Mouse (Mus musculus): ENCODE data around the gene Ppp2r1b. TPM values are rescaled to one million over a fixed set of nuclear protein-coding genes. Genes with fewer than 3 reads are reported as not detected.

Gene Ppp2r1b
- polyA plus RNA-seq, 1 experiment from 2014 or later, result 52.0 TPM

GRCm38 (mm10) chr9:50856341-50857081 lies 11.4 kb downstream of the Ppp2r1b start:
- peak; percentile 93 for ATAC-seq (ENCODE audit: low read depth)
- peaks cover 25% of the 10 kb centered on the region for H3K36me3 ChIP-seq
- no peaks in the 10 kb centered on the region for H3K9me3 ChIP-seq
- peak overlapping the region; percentile 66 for H3K27ac ChIP-seq (replicated peaks)
- peaks cover 25% of the 10 kb centered on the region for H3K4me1 ChIP-seq (replicated peaks)
- peak overlapping the region; percentile 90 for H3K9ac ChIP-seq
- 2% methylated on average over 44 of the region's 45 CpGs for WGBS
- peak overlapping the region; percentile 74 for H3K4me2 ChIP-seq
- H3K4me3 ChIP-seq, result peak overlapping the region; percentile 87
- no peaks in the 10 kb centered on the region for H3K27me3 ChIP-seq

- under 1% methylated on average over 46 of the region's 46 CpGs for WGBS
- H3K9ac ChIP-seq, result peak overlapping the region; percentile 90
- H3K4me3 ChIP-seq, result peak overlapping the region; percentile 87
- H3K4me1 ChIP-seq (replicated peaks), result peaks cover 25% of the 10 kb centered on the region
- H3K9me3 ChIP-seq, result no peaks in the 10 kb centered on the region
- H3K27ac ChIP-seq (replicated peaks), result peak overlapping the region; percentile 66
- peak overlapping the region; percentile 74 for H3K4me2 ChIP-seq
- H3K27me3 ChIP-seq, result no peaks in the 10 kb centered on the region
- ATAC-seq (ENCODE audit: low read depth), result peak; percentile 70
- peaks cover 32% of the 10 kb centered on the region for H3K36me3 ChIP-seq
Observed at GRCm38 (mm10) chr9:50857082-50857641, 12.1 kb downstream of the Ppp2r1b start.

GRCm38 (mm10) chr9:50858681-50859080 lies 13.6 kb downstream of the Ppp2r1b start:
- Histone ChIP-seq H3K27me3 (no peaks in the 10 kb centered on the region), H3K36me3 (peaks cover 47% of the 10 kb centered on the region), H3K9me3 (no peaks in the 10 kb centered on the region), H3K27ac (replicated peaks) (no peak overlapping the region), H3K9ac (no peak overlapping the region), H3K4me3 (no peak overlapping the region), H3K4me2 (no peak overlapping the region), H3K4me1 (replicated peaks) (peaks cover 15% of the 10 kb centered on the region)
- WGBS, result 90% methylated on average over 6 of the region's 6 CpGs
- no peak for ATAC-seq (ENCODE audit: low read depth)

GRCm38 (mm10) chr9:50861119-50861839 lies 16.2 kb downstream of the Ppp2r1b start:
- Histone ChIP-seq H3K27ac (replicated peaks) (no peak overlapping the region), H3K4me3 (no peak overlapping the region), H3K27me3 (no peaks in the 10 kb centered on the region), H3K9ac (no peak overlapping the region), H3K4me1 (replicated peaks) (peaks cover 10% of the 10 kb centered on the region), H3K4me2 (no peak overlapping the region), H3K36me3 (peaks cover 72% of the 10 kb centered on the region), H3K9me3 (no peaks in the 10 kb centered on the region)
- 93% methylated on average over 18 of the region's 18 CpGs for WGBS
- no peak for ATAC-seq (ENCODE audit: low read depth)

- H3K36me3 ChIP-seq, result peaks cover 98% of the 10 kb centered on the region
Observed at GRCm38 (mm10) chr9:50863824-50864223, 18.7 kb downstream of the Ppp2r1b start.

GRCm38 (mm10) chr9:50864877-50865276 lies 19.8 kb downstream of the Ppp2r1b start:
- Histone ChIP-seq H3K9ac (no peak overlapping the region), H3K36me3 (peaks cover 96% of the 10 kb centered on the region), H3K27me3 (no peaks in the 10 kb centered on the region), H3K4me1 (replicated peaks) (no peaks in the 10 kb centered on the region), H3K4me3 (no peak overlapping the region), H3K9me3 (no peaks in the 10 kb centered on the region), H3K4me2 (no peak overlapping the region), H3K27ac (replicated peaks) (no peak overlapping the region)
- no peak for ATAC-seq (ENCODE audit: low read depth)
- 87% methylated on average over 5 of the region's 5 CpGs for WGBS

More at GRCm38 (mm10) chr9:50863824-50864223, 18.7 kb downstream of the Ppp2r1b start:
- Histone ChIP-seq H3K9ac (no peak overlapping the region), H3K9me3 (no peaks in the 10 kb centered on the region), H3K4me3 (no peak overlapping the region), H3K4me2 (no peak overlapping the region), H3K4me1 (replicated peaks) (no peaks in the 10 kb centered on the region), H3K27me3 (no peaks in the 10 kb centered on the region), H3K27ac (replicated peaks) (no peak overlapping the region)
- ATAC-seq (ENCODE audit: low read depth), result no peak
- 91% methylated on average over 4 of the region's 4 CpGs for WGBS

- Histone ChIP-seq H3K4me3 (no peak overlapping the region), H3K4me1 (replicated peaks) (no peaks in the 10 kb centered on the region), H3K36me3 (peaks cover 96% of the 10 kb centered on the region), H3K27me3 (no peaks in the 10 kb centered on the region), H3K27ac (replicated peaks) (no peak overlapping the region), H3K4me2 (no peak overlapping the region), H3K9ac (no peak overlapping the region), H3K9me3 (no peaks in the 10 kb centered on the region)
- 91% methylated on average over 8 of the region's 8 CpGs for WGBS
- no peak for ATAC-seq (ENCODE audit: low read depth)
Observed at GRCm38 (mm10) chr9:50865803-50866202, 20.7 kb downstream of the Ppp2r1b start.

- no peak for ATAC-seq (ENCODE audit: low read depth)
- Histone ChIP-seq H3K4me3 (no peak overlapping the region), H3K27me3 (no peaks in the 10 kb centered on the region), H3K9me3 (no peaks in the 10 kb centered on the region), H3K36me3 (peaks cover 89% of the 10 kb centered on the region), H3K27ac (replicated peaks) (no peak overlapping the region), H3K4me1 (replicated peaks) (no peaks in the 10 kb centered on the region), H3K4me2 (no peak overlapping the region), H3K9ac (no peak overlapping the region)
- 93% methylated on average over 6 of the region's 6 CpGs for WGBS
Observed at GRCm38 (mm10) chr9:50867015-50867414, 21.9 kb downstream of the Ppp2r1b start.

- Histone ChIP-seq H3K27ac (replicated peaks) (no peak overlapping the region), H3K9me3 (no peaks in the 10 kb centered on the region), H3K27me3 (no peaks in the 10 kb centered on the region), H3K9ac (no peak overlapping the region), H3K4me2 (no peak overlapping the region), H3K4me3 (no peak overlapping the region), H3K4me1 (replicated peaks) (no peaks in the 10 kb centered on the region), H3K36me3 (peaks cover 87% of the 10 kb centered on the region)
- ATAC-seq (ENCODE audit: low read depth), result no peak
- WGBS, result 90% methylated on average over 2 of the region's 2 CpGs
Observed at GRCm38 (mm10) chr9:50868182-50868581, 23.1 kb downstream of the Ppp2r1b start.

GRCm38 (mm10) chr9:50873210-50873609 lies 28.1 kb downstream of the Ppp2r1b start:
- no peak for ATAC-seq (ENCODE audit: low read depth)
- no peaks in the 10 kb centered on the region for H3K4me1 ChIP-seq (replicated peaks)

GRCm38 (mm10) chr9:50874031-50874430 lies 28.9 kb downstream of the Ppp2r1b start:
- H3K9ac ChIP-seq, result no peak overlapping the region
- 90% methylated on average over 6 of the region's 6 CpGs for WGBS
- no peaks in the 10 kb centered on the region for H3K4me1 ChIP-seq (replicated peaks)
- peaks cover 81% of the 10 kb centered on the region for H3K36me3 ChIP-seq
- no peaks in the 10 kb centered on the region for H3K9me3 ChIP-seq
- ATAC-seq (ENCODE audit: low read depth), result no peak
- H3K4me3 ChIP-seq, result no peak overlapping the region
- H3K4me2 ChIP-seq, result no peak overlapping the region
- H3K27ac ChIP-seq (replicated peaks), result no peak overlapping the region
- no peaks in the 10 kb centered on the region for H3K27me3 ChIP-seq

More at GRCm38 (mm10) chr9:50873210-50873609, 28.1 kb downstream of the Ppp2r1b start:
- Histone ChIP-seq H3K4me2 (no peak overlapping the region), H3K4me3 (no peak overlapping the region), H3K36me3 (peaks cover 82% of the 10 kb centered on the region), H3K27ac (replicated peaks) (no peak overlapping the region), H3K9me3 (no peaks in the 10 kb centered on the region), H3K9ac (no peak overlapping the region), H3K27me3 (no peaks in the 10 kb centered on the region)
- 94% methylated on average over 9 of the region's 9 CpGs for WGBS

GRCm38 (mm10) chr9:50875470-50875869 lies 30.4 kb downstream of the Ppp2r1b start:
- ATAC-seq (ENCODE audit: low read depth), result no peak
- H3K4me3 ChIP-seq, result no peak overlapping the region
- no peaks in the 10 kb centered on the region for H3K9me3 ChIP-seq
- WGBS, result 97% methylated on average over 4 of the region's 4 CpGs
- peaks cover 84% of the 10 kb centered on the region for H3K36me3 ChIP-seq
- no peak overlapping the region for H3K4me2 ChIP-seq
- no peaks in the 10 kb centered on the region for H3K27me3 ChIP-seq
- H3K9ac ChIP-seq, result no peak overlapping the region
- H3K27ac ChIP-seq (replicated peaks), result no peak overlapping the region
- H3K4me1 ChIP-seq (replicated peaks), result no peaks in the 10 kb centered on the region

Measured in neural tube, embryonic 13.5 days (tissue).